Mouse (Mus musculus): Measurements from ENCODE around the gene Zfp988. TPM values are rescaled to one million over a fixed set of nuclear protein-coding genes. Genes with fewer than 3 reads are reported as not detected.
A peak's percentile ranks its signal among the peaks of the same experiment; 100 is the strongest.
"Not testable (repeated sequence)": the region's sequence is repeated elsewhere in the genome, so short reads cannot be mapped to it uniquely, and the experiment has no call there.

The Zfp988 gene
- polyA plus RNA-seq, 1 experiment from 2014 or later, result not detected

DNA sequence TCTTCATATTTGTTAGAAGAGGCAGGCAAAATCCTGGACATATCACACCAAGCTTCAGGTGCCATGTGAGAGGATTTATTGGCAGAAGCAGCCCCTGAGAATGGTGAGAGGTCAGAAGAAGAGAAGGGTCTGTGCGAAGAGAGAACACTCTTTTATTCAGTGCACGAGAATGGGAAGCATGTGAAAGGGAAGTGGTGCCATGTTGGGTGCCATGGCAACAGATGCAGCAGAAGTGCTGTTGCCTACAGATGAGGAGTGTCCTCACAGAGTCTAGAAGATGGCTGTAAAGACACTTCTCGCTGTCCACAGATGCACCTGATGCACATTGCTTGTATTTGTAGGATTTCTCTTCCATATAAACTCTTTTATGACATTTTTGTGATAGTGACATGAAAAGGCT lies 6.9 kb upstream of the Zfp988 start:
- not testable (repeated sequence) for H3K27ac ChIP-seq (ENCODE audit: low read depth, low read length); H3K9me3 ChIP-seq (ENCODE audit: control insufficient read depth, low read length); H3K4me1 ChIP-seq (replicated peaks; ENCODE audit: control insufficient read depth, insufficient read depth, low read length); DNase-seq (ENCODE audit: low spot score); H3K36me3 ChIP-seq (ENCODE audit: control insufficient read depth, insufficient read depth, low read length); H3K4me3 ChIP-seq (ENCODE audit: low read depth, low read length); H3K4me2 ChIP-seq (ENCODE audit: low read depth, low read length, severe bottlenecking); H3K9ac ChIP-seq (ENCODE audit: low read length); ATAC-seq (replicated peaks; ENCODE audit: low FRiP score); H3K27me3 ChIP-seq (ENCODE audit: control insufficient read depth, insufficient read depth, low read length)
- WGBS, result 80% methylated on average over 3 of the region's 3 CpGs

GRCm38 (mm10) chr4:147302375-147302774 lies 3.1 kb upstream of the Zfp988 start:
- not testable (repeated sequence) for H3K4me2 ChIP-seq (ENCODE audit: low read depth, low read length, severe bottlenecking); H3K4me1 ChIP-seq (replicated peaks; ENCODE audit: control insufficient read depth, insufficient read depth, low read length); H3K9me3 ChIP-seq (ENCODE audit: control insufficient read depth, low read length); H3K36me3 ChIP-seq (ENCODE audit: control insufficient read depth, insufficient read depth, low read length); H3K9ac ChIP-seq (ENCODE audit: low read length); ATAC-seq (replicated peaks; ENCODE audit: low FRiP score); H3K4me3 ChIP-seq (ENCODE audit: low read depth, low read length); H3K27me3 ChIP-seq (ENCODE audit: control insufficient read depth, insufficient read depth, low read length); H3K27ac ChIP-seq (ENCODE audit: low read depth, low read length); DNase-seq (ENCODE audit: low spot score)

DNA sequence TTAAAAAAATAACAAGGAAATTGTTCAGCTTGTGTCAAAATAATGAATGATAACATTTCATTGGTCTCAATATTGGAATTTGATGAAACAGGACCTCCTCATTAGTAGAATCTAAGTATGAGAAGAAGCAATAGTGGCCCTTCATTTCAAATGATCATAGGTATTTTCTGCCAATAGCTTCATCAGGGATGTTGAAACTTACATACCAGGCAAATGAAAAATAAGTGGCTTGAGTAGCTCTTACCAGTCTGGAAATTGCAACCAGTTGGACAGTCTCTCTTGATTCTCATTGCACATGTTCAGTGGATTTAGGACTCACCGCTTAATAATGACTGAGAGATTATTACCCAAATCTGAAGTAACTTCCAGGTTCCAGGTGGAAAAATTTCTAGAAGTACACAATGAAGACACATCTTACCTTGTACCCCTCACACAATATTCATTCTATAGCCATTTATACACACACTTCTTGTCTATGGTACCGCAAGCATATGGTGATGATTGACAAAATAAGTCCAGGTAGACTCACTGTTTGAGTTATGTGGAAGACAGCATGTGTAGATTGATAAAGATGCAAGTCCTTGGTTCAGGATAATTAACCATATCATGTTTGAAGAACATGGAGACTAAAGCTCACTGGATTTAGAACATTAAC lies 29.7 kb downstream of the Zfp988 start:
- not testable (repeated sequence) for H3K4me1 ChIP-seq (replicated peaks; ENCODE audit: control insufficient read depth, insufficient read depth, low read length); DNase-seq (ENCODE audit: low spot score); H3K4me3 ChIP-seq (ENCODE audit: low read depth, low read length); H3K27ac ChIP-seq (ENCODE audit: low read depth, low read length); H3K27me3 ChIP-seq (ENCODE audit: control insufficient read depth, insufficient read depth, low read length); H3K36me3 ChIP-seq (ENCODE audit: control insufficient read depth, insufficient read depth, low read length); H3K4me2 ChIP-seq (ENCODE audit: low read depth, low read length, severe bottlenecking); H3K9ac ChIP-seq (ENCODE audit: low read length)
- 90% methylated on average over 2 of the region's 2 CpGs for WGBS
- ATAC-seq (replicated peaks; ENCODE audit: low FRiP score), result peak; percentile 65
- peaks cover 42% of the 10 kb centered on the region for H3K9me3 ChIP-seq (ENCODE audit: control insufficient read depth, low read length)

DNA sequence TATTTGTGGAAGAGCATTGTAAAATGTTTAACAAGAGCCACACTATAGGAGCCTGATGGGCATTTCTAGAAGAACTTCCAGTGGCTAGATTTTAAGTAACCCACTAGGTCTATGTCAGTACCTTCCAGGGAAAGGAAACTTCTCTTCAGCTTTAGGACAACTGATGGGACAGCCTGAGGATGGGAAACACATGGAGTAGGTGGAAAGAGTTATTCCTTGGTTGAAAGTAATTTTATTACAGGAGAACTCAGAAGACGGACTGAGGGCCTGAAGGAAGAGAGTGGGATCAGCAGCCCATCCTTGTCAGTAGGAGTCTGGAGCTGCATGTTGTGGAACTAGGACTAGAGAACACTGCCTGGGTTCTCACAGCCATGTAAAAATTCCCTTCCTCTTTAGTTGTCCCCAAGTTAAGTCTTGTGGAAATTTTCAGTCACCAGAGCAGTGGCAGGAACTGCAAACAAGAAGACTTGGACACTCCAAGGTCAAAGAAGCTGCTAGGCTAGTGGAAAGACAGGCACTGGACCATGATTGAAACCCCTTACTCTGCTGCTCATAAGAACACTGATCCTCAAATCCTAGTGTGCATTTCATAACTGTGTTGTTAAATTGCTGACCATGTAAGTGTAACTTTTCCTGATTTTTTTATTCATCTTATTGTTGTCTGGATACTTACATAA lies 30.4 kb downstream of the Zfp988 start:
- peaks cover 43% of the 10 kb centered on the region for H3K9me3 ChIP-seq (ENCODE audit: control insufficient read depth, low read length)
- not testable (repeated sequence) for H3K4me3 ChIP-seq (ENCODE audit: low read depth, low read length); H3K4me2 ChIP-seq (ENCODE audit: low read depth, low read length, severe bottlenecking); H3K4me1 ChIP-seq (replicated peaks; ENCODE audit: control insufficient read depth, insufficient read depth, low read length); H3K36me3 ChIP-seq (ENCODE audit: control insufficient read depth, insufficient read depth, low read length); H3K9ac ChIP-seq (ENCODE audit: low read length); H3K27me3 ChIP-seq (ENCODE audit: control insufficient read depth, insufficient read depth, low read length); H3K27ac ChIP-seq (ENCODE audit: low read depth, low read length)
- ATAC-seq (replicated peaks; ENCODE audit: low FRiP score) (peak; percentile 63), DNase-seq (ENCODE audit: low spot score) (peak; percentile 48)
- WGBS, result 56% methylated on average over 1 of the region's 1 CpGs

GRCm38 (mm10) chr4:147336368-147337195 lies 31.1 kb downstream of the Zfp988 start:
- H3K4me2 ChIP-seq (ENCODE audit: low read depth, low read length, severe bottlenecking); H3K27me3 ChIP-seq (ENCODE audit: control insufficient read depth, insufficient read depth, low read length); H3K4me3 ChIP-seq (ENCODE audit: low read depth, low read length); H3K4me1 ChIP-seq (replicated peaks; ENCODE audit: control insufficient read depth, insufficient read depth, low read length); H3K27ac ChIP-seq (ENCODE audit: low read depth, low read length); H3K9ac ChIP-seq (ENCODE audit: low read length); H3K36me3 ChIP-seq (ENCODE audit: control insufficient read depth, insufficient read depth, low read length): not testable (repeated sequence)
- 69% methylated on average over 6 of the region's 6 CpGs for WGBS
- H3K9me3 ChIP-seq (ENCODE audit: control insufficient read depth, low read length), result peaks cover 44% of the 10 kb centered on the region
- DNase-seq (ENCODE audit: low spot score), result peak; percentile 53
- peak; percentile 71 for ATAC-seq (replicated peaks; ENCODE audit: low FRiP score)

DNA sequence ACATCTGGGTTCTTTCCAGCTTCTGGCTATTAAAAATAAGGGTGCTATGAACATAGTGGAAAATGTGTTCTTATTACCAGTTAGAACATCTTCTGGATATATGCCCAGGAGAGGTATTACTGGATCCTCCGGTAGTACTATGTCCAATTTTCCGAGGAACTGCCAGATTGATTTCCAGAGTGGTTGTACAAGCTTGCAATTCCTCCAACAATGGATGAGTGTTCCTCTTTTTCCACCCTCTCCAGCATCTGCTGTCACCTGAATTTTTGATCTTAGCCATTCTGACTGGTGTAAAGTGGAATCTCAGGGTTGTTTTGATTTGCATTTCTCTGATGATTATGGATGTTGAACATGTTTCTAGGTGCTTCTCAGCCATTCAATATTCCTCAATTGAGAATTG lies 32.0 kb downstream of the Zfp988 start:
- 93% methylated on average over 2 of the region's 2 CpGs for WGBS
- H3K27ac ChIP-seq (ENCODE audit: low read depth, low read length), result not testable (repeated sequence)

GRCm38 (mm10) chr4:147338032-147338610 lies 32.6 kb downstream of the Zfp988 start:
- 0 out of 2 replicates have a peak, but pooled peaks have one; percentile 37 for ATAC-seq (replicated peaks; ENCODE audit: low FRiP score)
- 72% methylated on average over 5 of the region's 5 CpGs for WGBS

More for the DNA sequence above, 32.0 kb downstream of the Zfp988 start:
- not testable (repeated sequence) for H3K4me3 ChIP-seq (ENCODE audit: low read depth, low read length); H3K36me3 ChIP-seq (ENCODE audit: control insufficient read depth, insufficient read depth, low read length); H3K27me3 ChIP-seq (ENCODE audit: control insufficient read depth, insufficient read depth, low read length); H3K4me1 ChIP-seq (replicated peaks; ENCODE audit: control insufficient read depth, insufficient read depth, low read length); H3K9ac ChIP-seq (ENCODE audit: low read length); ATAC-seq (replicated peaks; ENCODE audit: low FRiP score); H3K4me2 ChIP-seq (ENCODE audit: low read depth, low read length, severe bottlenecking)
- peaks cover 44% of the 10 kb centered on the region for H3K9me3 ChIP-seq (ENCODE audit: control insufficient read depth, low read length)
- DNase-seq (ENCODE audit: low spot score), result peak; percentile 13

GRCm38 (mm10) chr4:147338706-147339105 lies 33.2 kb downstream of the Zfp988 start:
- 82% methylated on average over 3 of the region's 3 CpGs for WGBS
- H3K27ac ChIP-seq (ENCODE audit: low read depth, low read length); H3K4me3 ChIP-seq (ENCODE audit: low read depth, low read length); DNase-seq (ENCODE audit: low spot score); H3K4me1 ChIP-seq (replicated peaks; ENCODE audit: control insufficient read depth, insufficient read depth, low read length); H3K27me3 ChIP-seq (ENCODE audit: control insufficient read depth, insufficient read depth, low read length); H3K9ac ChIP-seq (ENCODE audit: low read length); ATAC-seq (replicated peaks; ENCODE audit: low FRiP score); H3K4me2 ChIP-seq (ENCODE audit: low read depth, low read length, severe bottlenecking); H3K36me3 ChIP-seq (ENCODE audit: control insufficient read depth, insufficient read depth, low read length): not testable (repeated sequence)
- H3K9me3 ChIP-seq (ENCODE audit: control insufficient read depth, low read length), result peaks cover 53% of the 10 kb centered on the region

More at GRCm38 (mm10) chr4:147338032-147338610, 32.6 kb downstream of the Zfp988 start:
- Histone ChIP-seq H3K27me3 (ENCODE audit: control insufficient read depth, insufficient read depth, low read length) (no peaks in the 10 kb centered on the region), H3K36me3 (ENCODE audit: control insufficient read depth, insufficient read depth, low read length) (no peaks in the 10 kb centered on the region), H3K27ac (ENCODE audit: low read depth, low read length) (no peak overlapping the region), H3K4me3 (ENCODE audit: low read depth, low read length) (no peak overlapping the region), H3K4me1 (replicated peaks; ENCODE audit: control insufficient read depth, insufficient read depth, low read length) (no peaks in the 10 kb centered on the region), H3K9me3 (ENCODE audit: control insufficient read depth, low read length) (peaks cover 47% of the 10 kb centered on the region), H3K9ac (ENCODE audit: low read length) (no peak overlapping the region), H3K4me2 (ENCODE audit: low read depth, low read length, severe bottlenecking) (no peak overlapping the region)
- peak; percentile 52 for DNase-seq (ENCODE audit: low spot score)
